Mouse (Mus musculus) megakaryocyte, embryonic 14.5 days (primary cell): ENCODE results near the gene Cfap161.

ENCODE experiments used
- FLI1 ChIP-seq: IDR thresholded peaks from 2 replicates; pipeline ENCODE4 v1.6.1; 2012; ENCODE audit warnings: low read length, inconsistent platforms, mixed read lengths
- GATA1 ChIP-seq: IDR thresholded peaks from 3 replicates; pipeline ENCODE4 v1.6.1; 2012; ENCODE audit warnings: mixed read lengths, low read length, inconsistent platforms, borderline replicate concordance

GRCm38 (mm10) chr7:83809060-83809459, 14.4 kb upstream of the Cfap161 start:
- TF ChIP-seq GATA1 (no peak), FLI1 (no peak)
